Mouse (Mus musculus): ENCODE results near the gene Tspan2. TPM values are rescaled to one million over a fixed set of nuclear protein-coding genes. Genes with fewer than 3 reads are reported as not detected.

Tspan2 gene
- polyA plus RNA-seq, 1 experiment from 2014 or later = 9.1 TPM

Other genes with a start within 250 kb of the Tspan2 start
- gene Tshb, start 48.2 kb downstream of the Tspan2 start, polyA plus RNA-seq (2016; fragmentation: Nextera tagmentation; extraction: Ambion mirVana) = 0.11 TPM in 1 of 2 replicates, not detected in the other
- gene Sycp1, start 201.6 kb downstream of the Tspan2 start, polyA plus RNA-seq (2016; fragmentation: Nextera tagmentation; extraction: Ambion mirVana) = not detected in 2 replicates
- gene Nr1h5, start 229.6 kb downstream of the Tspan2 start, polyA plus RNA-seq (2016; fragmentation: Nextera tagmentation; extraction: Ambion mirVana) = not detected in 2 replicates